Mouse (Mus musculus): ENCODE data around the gene Trpm3. TPM values are rescaled to one million over a fixed set of nuclear protein-coding genes. Genes with fewer than 3 reads are reported as not detected.

The Trpm3 gene
- polyA plus RNA-seq, 1 experiment: 0.05 TPM

GRCm38 (mm10) chr19:22657251-22657650 lies 518.4 kb downstream of the Trpm3 start:
- H3K36me3 ChIP-seq (ENCODE audit: control insufficient read depth, insufficient read depth): no peaks in the 10 kb centered on the region
- H3K79me2 ChIP-seq (ENCODE audit: control insufficient read depth, insufficient read depth): no peaks in the 10 kb centered on the region
- no peaks in the 10 kb centered on the region for H3K27me3 ChIP-seq (ENCODE audit: control insufficient read depth, insufficient read depth, insufficient read length)
- no peak for TF ChIP-seq MYOG (IDR thresholded peaks at IDR 0.05; ENCODE audit: control insufficient read depth, extremely low read depth, insufficient read length)
- no peak for TF ChIP-seq MAX (IDR thresholded peaks at IDR 0.05)
- TF ChIP-seq CEBPB (IDR thresholded peaks at IDR 0.05; ENCODE audit: low read depth): no peak
- TF ChIP-seq USF1 (IDR thresholded peaks at IDR 0.05; ENCODE audit: low read depth): no peak
- no peak for TF ChIP-seq FOSL1 (IDR thresholded peaks at IDR 0.05; ENCODE audit: insufficient read depth, low read length, poor library complexity, severe bottlenecking)
- no peak for TF ChIP-seq CTCF (IDR thresholded peaks at IDR 0.05; ENCODE audit: control insufficient read depth, insufficient read depth, insufficient read length)
- no peak for TF ChIP-seq MYOD1 (IDR thresholded peaks at IDR 0.05; ENCODE audit: control insufficient read depth, insufficient read length, low read depth)
- H3K4me3 ChIP-seq (ENCODE audit: insufficient read depth, poor library complexity, severe bottlenecking): no peak overlapping the region
- no peaks in the 10 kb centered on the region for H3K79me3 ChIP-seq (ENCODE audit: low read depth)
- no peak overlapping the region for H3ac ChIP-seq (ENCODE audit: control insufficient read depth, insufficient read length, low read depth)

DNA sequence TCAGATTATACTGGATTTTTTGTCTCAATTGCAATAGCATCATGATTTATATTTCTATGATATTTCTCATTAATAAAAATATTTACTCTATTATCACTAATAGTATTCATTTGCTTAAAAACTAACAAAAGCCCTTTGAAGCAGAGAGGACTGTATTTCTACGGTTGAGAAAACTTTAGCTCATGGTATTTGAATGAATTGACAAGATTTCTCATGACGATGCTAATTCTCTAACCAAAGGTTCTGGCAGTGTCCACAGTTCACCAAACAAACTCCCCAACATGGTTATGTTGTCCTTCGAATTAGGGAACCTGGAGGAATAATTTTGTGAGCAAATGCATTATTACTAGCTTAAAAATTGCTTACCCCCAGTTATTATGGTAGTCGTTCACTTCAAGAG lies 526.6 kb downstream of the Trpm3 start:
- no peak overlapping the region for H3K4me3 ChIP-seq (ENCODE audit: insufficient read depth, poor library complexity, severe bottlenecking)
- no peak overlapping the region for H3ac ChIP-seq (ENCODE audit: control insufficient read depth, insufficient read length, low read depth)
- H3K36me3 ChIP-seq (ENCODE audit: control insufficient read depth, insufficient read depth): no peaks in the 10 kb centered on the region
- H3K79me2 ChIP-seq (ENCODE audit: control insufficient read depth, insufficient read depth): no peaks in the 10 kb centered on the region
- no peaks in the 10 kb centered on the region for H3K27me3 ChIP-seq (ENCODE audit: control insufficient read depth, insufficient read depth, insufficient read length)
- no peak for TF ChIP-seq MAX (IDR thresholded peaks at IDR 0.05)
- TF ChIP-seq FOSL1 (IDR thresholded peaks at IDR 0.05; ENCODE audit: insufficient read depth, low read length, poor library complexity, severe bottlenecking): no peak
- no peak for TF ChIP-seq MYOD1 (IDR thresholded peaks at IDR 0.05; ENCODE audit: control insufficient read depth, insufficient read length, low read depth)
- TF ChIP-seq MYOG (IDR thresholded peaks at IDR 0.05; ENCODE audit: control insufficient read depth, extremely low read depth, insufficient read length): no peak
- no peak for TF ChIP-seq USF1 (IDR thresholded peaks at IDR 0.05; ENCODE audit: low read depth)
- TF ChIP-seq CTCF (IDR thresholded peaks at IDR 0.05; ENCODE audit: control insufficient read depth, insufficient read depth, insufficient read length): no peak
- no peak for TF ChIP-seq CEBPB (IDR thresholded peaks at IDR 0.05; ENCODE audit: low read depth)
- H3K79me3 ChIP-seq (ENCODE audit: low read depth): no peaks in the 10 kb centered on the region

DNA sequence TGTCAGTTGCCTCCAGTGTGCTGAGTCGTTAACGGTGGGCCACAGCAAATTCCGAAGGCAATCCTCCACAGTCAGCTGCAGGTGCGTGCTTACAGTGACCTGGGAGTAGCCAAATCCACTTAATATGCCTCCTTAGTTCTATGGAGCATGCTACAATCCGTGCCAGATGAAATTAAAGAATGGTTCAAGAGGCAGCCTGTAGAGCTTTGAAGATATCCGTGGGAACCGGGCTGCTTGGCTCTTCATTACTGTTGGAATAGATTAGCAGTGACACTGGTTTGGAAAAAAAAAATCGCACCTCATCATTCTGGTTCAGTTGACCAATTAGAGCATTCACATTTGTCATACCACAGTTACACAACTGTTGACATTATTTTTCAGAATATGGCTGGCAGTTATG lies 531.4 kb downstream of the Trpm3 start:
- H3K4me3 ChIP-seq (ENCODE audit: insufficient read depth, poor library complexity, severe bottlenecking): no peak overlapping the region
- no peaks in the 10 kb centered on the region for H3K79me2 ChIP-seq (ENCODE audit: control insufficient read depth, insufficient read depth)
- no peaks in the 10 kb centered on the region for H3K36me3 ChIP-seq (ENCODE audit: control insufficient read depth, insufficient read depth)
- TF ChIP-seq CEBPB (IDR thresholded peaks at IDR 0.05; ENCODE audit: low read depth) (no peak), MAX (IDR thresholded peaks at IDR 0.05) (no peak), USF1 (IDR thresholded peaks at IDR 0.05; ENCODE audit: low read depth) (no peak), FOSL1 (IDR thresholded peaks at IDR 0.05; ENCODE audit: insufficient read depth, low read length, poor library complexity, severe bottlenecking) (no peak), CTCF (IDR thresholded peaks at IDR 0.05; ENCODE audit: control insufficient read depth, insufficient read depth, insufficient read length) (no peak), MYOD1 (IDR thresholded peaks at IDR 0.05; ENCODE audit: control insufficient read depth, insufficient read length, low read depth) (no peak)
- H3K79me3 ChIP-seq (ENCODE audit: low read depth): no peaks in the 10 kb centered on the region
- H3K27me3 ChIP-seq (ENCODE audit: control insufficient read depth, insufficient read depth, insufficient read length): no peaks in the 10 kb centered on the region
- no peak overlapping the region for H3ac ChIP-seq (ENCODE audit: control insufficient read depth, insufficient read length, low read depth)

DNA sequence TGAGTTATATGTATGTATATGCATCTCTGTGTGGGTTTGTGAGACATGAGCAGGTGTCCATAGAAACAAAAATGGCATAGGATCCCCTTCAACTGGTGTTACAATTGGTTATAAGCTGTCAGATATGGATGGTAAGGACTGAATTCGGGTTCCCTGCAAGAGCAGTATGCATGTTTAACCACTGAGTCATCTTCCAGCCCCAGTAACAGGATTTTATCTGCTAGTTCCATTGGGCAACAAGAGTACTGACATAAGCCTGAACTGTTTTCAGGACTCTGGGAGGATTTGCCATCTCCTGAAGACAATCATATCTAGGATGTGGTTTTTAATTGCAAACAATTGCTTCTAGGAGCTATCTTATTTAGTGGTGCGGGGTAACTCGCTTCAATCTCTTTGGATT lies 534.0 kb downstream of the Trpm3 start:
- H3K27me3 ChIP-seq (ENCODE audit: control insufficient read depth, insufficient read depth, insufficient read length): no peaks in the 10 kb centered on the region
- H3K36me3 ChIP-seq (ENCODE audit: control insufficient read depth, insufficient read depth): no peaks in the 10 kb centered on the region
- TF ChIP-seq MYOG (IDR thresholded peaks at IDR 0.05; ENCODE audit: control insufficient read depth, extremely low read depth, insufficient read length) (no peak), CTCF (IDR thresholded peaks at IDR 0.05; ENCODE audit: control insufficient read depth, insufficient read depth, insufficient read length) (no peak), FOSL1 (IDR thresholded peaks at IDR 0.05; ENCODE audit: insufficient read depth, low read length, poor library complexity, severe bottlenecking) (no peak), CEBPB (IDR thresholded peaks at IDR 0.05; ENCODE audit: low read depth) (no peak), MYOD1 (IDR thresholded peaks at IDR 0.05; ENCODE audit: control insufficient read depth, insufficient read length, low read depth) (no peak), USF1 (IDR thresholded peaks at IDR 0.05; ENCODE audit: low read depth) (no peak), MAX (IDR thresholded peaks at IDR 0.05) (no peak)
- H3ac ChIP-seq (ENCODE audit: control insufficient read depth, insufficient read length, low read depth): no peak overlapping the region
- no peaks in the 10 kb centered on the region for H3K79me2 ChIP-seq (ENCODE audit: control insufficient read depth, insufficient read depth)
- H3K4me3 ChIP-seq (ENCODE audit: insufficient read depth, poor library complexity, severe bottlenecking): no peak overlapping the region
- H3K79me3 ChIP-seq (ENCODE audit: low read depth): no peaks in the 10 kb centered on the region

DNA sequence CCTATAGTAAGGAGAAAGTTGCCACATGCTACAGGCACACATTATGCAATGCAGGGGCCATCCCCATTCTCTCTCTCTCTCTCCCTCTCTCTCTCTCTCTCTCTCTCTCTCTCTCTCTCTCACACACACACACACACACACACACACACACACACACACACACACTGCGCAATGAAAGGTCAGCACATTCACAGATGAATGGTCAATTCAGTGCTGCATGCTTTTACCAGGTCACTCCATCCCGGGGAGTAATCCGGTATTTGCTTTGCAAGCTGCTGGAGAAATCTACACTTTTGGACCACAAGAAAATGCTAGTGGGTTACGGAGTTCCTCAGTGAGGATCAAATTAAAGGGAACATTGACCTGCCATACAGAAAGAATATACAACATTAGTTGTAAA lies 537.4 kb downstream of the Trpm3 start:
- TF ChIP-seq MYOG (IDR thresholded peaks at IDR 0.05; ENCODE audit: control insufficient read depth, extremely low read depth, insufficient read length): no peak
- Histone ChIP-seq H3K79me2 (ENCODE audit: control insufficient read depth, insufficient read depth) (no peaks in the 10 kb centered on the region), H3K27me3 (ENCODE audit: control insufficient read depth, insufficient read depth, insufficient read length) (no peaks in the 10 kb centered on the region), H3K4me3 (ENCODE audit: insufficient read depth, poor library complexity, severe bottlenecking) (no peak overlapping the region), H3K79me3 (ENCODE audit: low read depth) (no peaks in the 10 kb centered on the region), H3K36me3 (ENCODE audit: control insufficient read depth, insufficient read depth) (no peaks in the 10 kb centered on the region), H3ac (ENCODE audit: control insufficient read depth, insufficient read length, low read depth) (no peak overlapping the region)

- TF ChIP-seq CTCF (IDR thresholded peaks at IDR 0.05; ENCODE audit: control insufficient read depth, insufficient read depth, insufficient read length) (no peak), FOSL1 (IDR thresholded peaks at IDR 0.05; ENCODE audit: insufficient read depth, low read length, poor library complexity, severe bottlenecking) (no peak), MAX (IDR thresholded peaks at IDR 0.05) (no peak), USF1 (IDR thresholded peaks at IDR 0.05; ENCODE audit: low read depth) (no peak), CEBPB (IDR thresholded peaks at IDR 0.05; ENCODE audit: low read depth) (no peak), MYOD1 (IDR thresholded peaks at IDR 0.05; ENCODE audit: control insufficient read depth, insufficient read length, low read depth) (no peak), MYOG (IDR thresholded peaks at IDR 0.05; ENCODE audit: control insufficient read depth, extremely low read depth, insufficient read length) (no peak)
- Histone ChIP-seq H3K4me3 (ENCODE audit: insufficient read depth, poor library complexity, severe bottlenecking) (no peak overlapping the region), H3K36me3 (ENCODE audit: control insufficient read depth, insufficient read depth) (no peaks in the 10 kb centered on the region), H3K79me2 (ENCODE audit: control insufficient read depth, insufficient read depth) (no peaks in the 10 kb centered on the region), H3K27me3 (ENCODE audit: control insufficient read depth, insufficient read depth, insufficient read length) (no peaks in the 10 kb centered on the region), H3K79me3 (ENCODE audit: low read depth) (no peaks in the 10 kb centered on the region), H3ac (ENCODE audit: control insufficient read depth, insufficient read length, low read depth) (no peak overlapping the region)
Observed at GRCm38 (mm10) chr19:22682238-22682637, 543.4 kb downstream of the Trpm3 start.
